Mouse (Mus musculus) E14TG2a.4 (cell line): ENCODE measurements around the gene Mfsd9.

Experiments
- CTCF ChIP-seq: conservative IDR thresholded peaks from 2 replicates; pipeline ENCODE4 v1.5.1; 2014; ENCODE audit warnings: low read length
- NANOG ChIP-seq: IDR thresholded peaks from 2 replicates; pipeline ENCODE4 v1.6.1; 2014; ENCODE audit warnings: borderline replicate concordance, low read length, mixed read lengths
- POU5F1 ChIP-seq: IDR thresholded peaks from 2 replicates; pipeline ENCODE4 v1.6.1; 2014; ENCODE audit warnings: low read length, borderline replicate concordance

DNA sequence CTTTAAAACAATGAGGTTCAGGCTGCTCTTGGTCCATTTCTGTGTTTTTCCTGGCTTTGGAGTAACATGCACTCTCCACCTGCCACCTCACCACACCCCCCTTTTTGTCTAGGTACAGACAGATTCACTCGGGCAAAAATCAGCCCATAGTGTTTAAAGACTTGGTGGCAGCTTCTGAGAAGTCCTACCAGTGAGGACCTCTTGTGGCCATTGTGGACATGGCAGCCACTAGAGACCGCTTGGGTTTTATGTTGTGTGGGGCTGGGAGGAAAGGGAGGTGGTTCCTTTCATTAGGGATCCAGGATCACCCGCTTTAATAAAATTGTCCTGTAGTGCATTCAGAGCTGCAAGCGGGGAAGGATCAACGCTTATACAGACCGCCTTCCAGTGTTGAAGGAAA is 21.9 kb downstream of the Mfsd9 start:
- TF ChIP-seq CTCF (peak; percentile 82), POU5F1 (no peak), NANOG (no peak)
